Mouse (Mus musculus) stomach, postnatal 0 days (tissue): Measurements from ENCODE around the gene Prkce. TPM values are rescaled to one million over a fixed set of nuclear protein-coding genes. Genes with fewer than 3 reads are reported as not detected.

ENCODE experiments used
- ATAC-seq: fragments of 200-750 bp; cut with Nextera tagmentation; 2 replicates; pipeline ENCODE4 v1.8.0; 2017; ENCODE audit not compliant: low FRiP score, low TSS enrichment
- DNase-seq: peaks from one replicate; pipeline ENCODE4 v3.0.0-alpha.2; 2016; ENCODE audit warnings: low spot score
- H3K27ac ChIP-seq: fragments of 300-500 bp; sonication (generic); replicated peaks from 2 replicates; pipeline ENCODE4 v1.5.1; 2014; ENCODE audit warnings: mild to moderate bottlenecking, control low read depth
- H3K27me3 ChIP-seq: fragments of 300-500 bp; sonication (generic); 2 replicates; pipeline ENCODE4 v1.6.1; 2014; ENCODE audit warnings: low read length; ENCODE audit not compliant: control insufficient read depth, insufficient read depth
- H3K36me3 ChIP-seq: fragments of 300-500 bp; sonication (generic); 2 replicates; pipeline ENCODE4 v1.6.1; 2014; ENCODE audit warnings: low read length, mixed read lengths; ENCODE audit not compliant: control insufficient read depth, insufficient read depth
- H3K4me1 ChIP-seq: fragments of 300-500 bp; sonication (generic); replicated peaks from 2 replicates; pipeline ENCODE4 v1.6.1; 2014; ENCODE audit warnings: antibody characterized with exemption; ENCODE audit not compliant: control insufficient read depth, insufficient read depth
- H3K4me2 ChIP-seq: fragments of 300-500 bp; sonication (generic); replicated peaks from 2 replicates; pipeline ENCODE4 v1.6.1; 2014; ENCODE audit warnings: low read depth, mild to moderate bottlenecking, control low read depth, moderate library complexity
- H3K4me3 ChIP-seq: fragments of 300-500 bp; sonication (generic); 2 replicates; pipeline ENCODE4 v1.5.1; 2014; ENCODE audit warnings: low read depth, low read length, control low read depth
- H3K9ac ChIP-seq: fragments of 300-500 bp; sonication (generic); 2 replicates; pipeline ENCODE4 v1.6.1; 2014; ENCODE audit warnings: mild to moderate bottlenecking, low read length, control low read depth, mixed read lengths
- H3K9me3 ChIP-seq: fragments of 300-500 bp; sonication (generic); 2 replicates; pipeline ENCODE4 v1.6.1; 2016; ENCODE audit warnings: low read length; ENCODE audit not compliant: control insufficient read depth
- CTCF ChIP-seq: IDR thresholded peaks from 2 replicates; pipeline ENCODE4 v1.5.1; 2016; ENCODE audit warnings: antibody characterized with exemption, low read depth, mild to moderate bottlenecking, moderate library complexity
- EP300 ChIP-seq: optimal IDR thresholded peaks from 2 replicates; pipeline ENCODE3; 2016; ENCODE audit warnings: antibody characterized with exemption
- WGBS: fragments of 180-500 bp; shearing (Covaris S2); extraction: QIAGEN DNeasy Blood & Tissue Kit; methylation state at CpG from one replicate; pipeline ENCODE4 v1.1.7; 2014; 5-methylcytosine and 5-hydroxymethylcytosine counted together
- polyA plus RNA-seq: library from polyadenylated mRNA; unstranded; fragments of >200 nt; fragmentation: Nextera tagmentation; extraction: Ambion mirVana; gene quantifications from 2 replicates; pipeline ENCODE4 v1.2.1, GENCODE M21; 2015

Prkce gene
- polyA plus RNA-seq, 1 experiment from 2014 or later: 3.4 TPM

DNA sequence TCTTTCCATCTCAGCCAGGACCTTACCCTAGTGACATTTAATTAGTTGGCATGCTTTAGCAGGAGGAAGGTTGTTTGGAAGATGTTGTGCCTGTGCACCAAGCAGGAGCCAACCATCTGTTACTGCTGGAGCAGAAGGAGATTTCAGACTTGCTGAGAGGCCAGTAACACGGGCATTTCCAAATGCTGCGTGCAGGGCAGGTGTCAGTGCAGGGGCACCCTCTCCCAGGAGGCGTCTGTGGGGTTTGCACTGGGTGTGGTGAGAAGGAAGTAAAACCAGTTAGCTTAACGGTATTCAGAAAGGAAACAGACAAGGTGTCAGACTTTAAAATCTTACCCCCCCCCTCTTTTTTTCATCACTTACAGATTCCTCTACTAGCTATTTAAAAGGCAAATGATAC lies 186.1 kb downstream of the Prkce start:
- Histone ChIP-seq H3K4me2 (no peak overlapping the region), H3K9ac (no peak overlapping the region), H3K4me3 (no peak overlapping the region), H3K27ac (no peak overlapping the region), H3K36me3 (no peaks in the 10 kb centered on the region), H3K27me3 (no peaks in the 10 kb centered on the region), H3K4me1 (no peaks in the 10 kb centered on the region), H3K9me3 (no peaks in the 10 kb centered on the region)
- TF ChIP-seq EP300 (no peak), CTCF (no peak)
- DNase-seq (no peak), ATAC-seq (no peak)
- WGBS: 47% methylated on average over 4 of the region's 4 CpGs

DNA sequence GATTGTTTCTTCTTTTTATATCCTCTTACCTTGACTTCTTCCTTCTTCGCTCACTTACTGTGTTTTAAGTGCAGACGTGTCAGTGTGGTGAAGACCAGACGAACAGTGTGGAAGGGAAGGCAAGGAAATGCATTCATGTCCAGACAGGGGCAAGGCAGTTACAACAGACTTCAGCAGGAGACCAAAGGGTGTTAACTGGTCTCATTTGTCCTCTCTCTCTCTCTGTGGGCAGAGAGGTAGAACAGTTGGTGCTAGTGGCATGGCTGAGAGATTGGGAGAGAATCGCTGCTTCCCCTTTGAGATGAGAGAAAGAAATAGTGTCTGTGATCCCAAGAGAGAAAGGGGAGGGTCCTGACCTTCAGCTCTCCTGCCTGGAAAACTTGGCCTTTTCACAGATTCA lies 186.5 kb downstream of the Prkce start:
- TF ChIP-seq CTCF: no peak
- no peak for TF ChIP-seq EP300

DNA sequence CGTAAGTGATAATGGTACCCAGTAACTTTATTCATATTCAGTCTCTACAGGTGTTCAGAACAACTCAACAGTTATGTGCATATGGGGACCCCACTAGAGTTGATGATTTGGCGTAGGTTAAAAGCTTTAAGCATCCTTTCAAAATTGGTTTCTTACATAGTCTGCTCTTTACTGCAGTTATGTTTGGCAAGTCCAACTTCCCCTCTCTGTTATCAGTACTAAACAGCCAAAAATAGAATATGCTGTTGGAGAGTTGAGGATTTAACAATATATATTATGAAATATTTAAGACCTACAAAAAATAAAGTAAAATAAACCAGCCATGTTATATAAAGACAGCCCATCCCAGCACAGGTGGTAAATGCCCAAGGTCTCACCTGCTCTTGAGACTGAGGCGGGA lies 187.3 kb downstream of the Prkce start:
- H3K36me3 ChIP-seq: no peaks in the 10 kb centered on the region
- H3K9me3 ChIP-seq: no peaks in the 10 kb centered on the region
- H3K27ac ChIP-seq: no peak overlapping the region
- no peaks in the 10 kb centered on the region for H3K27me3 ChIP-seq
- DNase-seq (no peak), ATAC-seq (no peak)
- WGBS: 89% methylated on average over 3 of the region's 3 CpGs
- no peaks in the 10 kb centered on the region for H3K4me1 ChIP-seq
- TF ChIP-seq EP300 (no peak), CTCF (no peak)
- no peak overlapping the region for H3K4me3 ChIP-seq
- H3K9ac ChIP-seq: no peak overlapping the region
- no peak overlapping the region for H3K4me2 ChIP-seq

More for the DNA sequence above, 186.5 kb downstream of the Prkce start:
- 74% methylated on average over 4 of the region's 4 CpGs for WGBS
- DNase-seq (no peak), ATAC-seq (no peak)
- Histone ChIP-seq H3K4me3 (no peak overlapping the region), H3K4me2 (no peak overlapping the region), H3K9ac (no peak overlapping the region), H3K27ac (no peak overlapping the region), H3K36me3 (no peaks in the 10 kb centered on the region), H3K4me1 (no peaks in the 10 kb centered on the region), H3K27me3 (no peaks in the 10 kb centered on the region), H3K9me3 (no peaks in the 10 kb centered on the region)

DNA sequence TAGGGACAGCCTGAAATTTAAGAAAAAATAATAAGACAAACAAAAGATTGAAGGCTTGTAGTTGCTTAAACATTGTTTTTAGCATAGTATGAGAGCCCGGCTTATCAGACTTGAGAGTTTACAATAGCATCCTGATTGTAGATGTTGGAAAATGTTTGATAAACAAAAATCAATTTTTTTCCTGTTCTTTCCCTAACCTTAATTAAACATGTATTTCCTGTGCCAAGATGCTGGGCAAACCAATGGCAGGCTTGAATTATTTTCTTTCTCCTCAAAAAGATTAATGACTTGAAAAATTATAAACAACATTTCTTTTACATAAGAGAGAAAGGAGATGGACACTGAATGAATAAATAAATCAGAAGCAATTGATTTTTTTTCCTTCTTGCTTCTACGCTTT lies 187.7 kb downstream of the Prkce start:
- TF ChIP-seq EP300 (no peak), CTCF (no peak)
- H3K9me3 ChIP-seq: no peaks in the 10 kb centered on the region
- H3K4me2 ChIP-seq: no peak overlapping the region
- H3K36me3 ChIP-seq: no peaks in the 10 kb centered on the region
- no peaks in the 10 kb centered on the region for H3K4me1 ChIP-seq
- H3K27me3 ChIP-seq: no peaks in the 10 kb centered on the region
- H3K9ac ChIP-seq: no peak overlapping the region
- H3K4me3 ChIP-seq: no peak overlapping the region
- no peak overlapping the region for H3K27ac ChIP-seq
- 62% methylated on average over 2 of the region's 2 CpGs for WGBS
- DNase-seq (no peak), ATAC-seq (no peak)

DNA sequence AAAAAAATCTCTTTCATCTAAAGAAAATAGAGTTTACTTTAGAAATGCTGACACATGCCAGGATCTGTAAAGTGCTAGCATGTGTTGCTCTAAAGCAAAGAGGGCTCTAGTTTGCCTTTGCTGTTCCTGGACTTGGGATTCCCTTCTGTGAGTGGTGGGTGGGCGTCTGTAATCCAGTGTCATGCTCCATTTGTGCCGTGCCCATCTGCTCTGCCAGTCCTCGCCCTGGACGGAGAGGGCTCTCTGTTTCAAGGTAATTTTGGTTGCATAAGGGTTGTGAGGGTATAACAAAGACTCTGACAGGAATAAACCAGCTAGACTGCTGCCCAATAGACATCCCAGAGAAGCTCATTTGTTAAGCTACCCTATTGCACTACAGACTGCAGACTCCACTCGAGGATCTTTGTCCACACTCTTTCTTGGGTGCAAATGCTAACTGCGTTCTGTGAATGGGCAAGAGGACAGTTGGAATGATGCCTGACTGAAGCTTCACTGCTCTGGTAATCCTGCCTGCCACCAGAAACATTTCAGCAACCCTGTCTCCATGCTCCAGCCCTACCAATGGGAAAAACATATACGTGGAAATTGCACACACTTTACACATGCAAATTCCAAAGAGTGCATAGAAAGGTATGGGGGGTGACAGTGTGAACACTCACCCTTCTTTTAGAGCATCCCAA lies 188.3 kb downstream of the Prkce start:
- 58% methylated on average over 7 of the region's 7 CpGs for WGBS
- Histone ChIP-seq H3K27me3 (no peaks in the 10 kb centered on the region), H3K4me2 (no peak overlapping the region), H3K9me3 (no peaks in the 10 kb centered on the region), H3K27ac (no peak overlapping the region), H3K4me1 (no peaks in the 10 kb centered on the region), H3K4me3 (no peak overlapping the region), H3K9ac (no peak overlapping the region), H3K36me3 (no peaks in the 10 kb centered on the region)
- DNase-seq (no peak), ATAC-seq (no peak)
- no peak for TF ChIP-seq EP300
- no peak for TF ChIP-seq CTCF

DNA sequence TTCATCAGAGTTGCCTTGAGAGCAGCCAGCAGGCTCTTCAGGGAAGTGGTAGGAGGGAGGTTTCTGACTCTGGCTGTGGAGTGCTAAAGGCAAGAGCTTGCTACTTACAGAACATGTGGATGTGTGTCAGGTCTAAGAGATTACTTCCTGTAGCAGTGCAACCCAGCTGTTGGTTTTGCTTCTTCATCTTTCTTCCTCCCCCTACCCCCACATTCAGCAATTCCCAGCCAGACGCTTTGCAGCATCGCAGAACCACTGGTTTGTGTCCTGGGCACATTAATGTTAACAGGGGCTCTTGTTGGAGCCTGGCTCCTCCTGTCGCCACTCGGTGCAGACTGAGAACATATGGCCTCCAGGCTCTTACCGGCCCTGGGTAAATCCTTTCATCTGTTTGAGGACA lies 190.8 kb downstream of the Prkce start:
- ATAC-seq: no peak
- no peaks in the 10 kb centered on the region for H3K36me3 ChIP-seq
- TF ChIP-seq EP300 (no peak), CTCF (no peak)
- DNase-seq: no peak
- H3K4me1 ChIP-seq: no peaks in the 10 kb centered on the region
- H3K27me3 ChIP-seq: no peaks in the 10 kb centered on the region
- no peak overlapping the region for H3K27ac ChIP-seq
- H3K4me2 ChIP-seq: no peak overlapping the region
- 48% methylated on average over 5 of the region's 5 CpGs for WGBS
- H3K9ac ChIP-seq: no peak overlapping the region
- H3K9me3 ChIP-seq: no peaks in the 10 kb centered on the region
- H3K4me3 ChIP-seq: no peak overlapping the region
